Mouse (Mus musculus): ENCODE measurements around the gene Ccdc9. TPM values are rescaled to one million over a fixed set of nuclear protein-coding genes. Genes with fewer than 3 reads are reported as not detected.
A peak's percentile ranks its signal among the peaks of the same experiment; 100 is the strongest.
"Not testable (repeated sequence)": the region's sequence is repeated elsewhere in the genome, so short reads cannot be mapped to it uniquely, and the experiment has no call there.

Ccdc9 gene
- polyA plus RNA-seq, 1 experiment from 2014 or later: 22.1 TPM

DNA sequence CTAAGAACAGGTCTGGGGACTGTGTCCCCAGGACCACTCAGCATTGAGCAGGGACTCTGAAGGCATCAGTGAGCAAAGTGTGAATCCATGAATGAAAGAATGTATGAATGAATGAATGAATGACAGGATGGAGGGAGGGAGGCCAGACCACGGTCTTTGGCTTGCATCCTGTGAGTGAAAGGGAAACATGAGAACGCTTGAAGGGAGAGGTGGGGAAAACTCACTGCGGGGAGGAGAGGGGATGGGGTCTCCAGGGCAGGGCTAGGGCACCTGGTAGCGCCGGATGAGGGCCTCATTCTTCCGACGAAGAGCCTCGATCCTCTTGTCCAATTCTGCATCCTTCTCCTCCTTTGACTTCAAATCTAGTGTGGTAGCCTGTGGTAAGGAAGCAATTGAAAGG is 2.6 kb downstream of the Ccdc9 start:
- 92% methylated on average over 8 of the region's 8 CpGs for WGBS
- Histone ChIP-seq H3K4me2 (ENCODE audit: low read length) (no peak overlapping the region), H3K27ac (ENCODE audit: low read length) (no peak overlapping the region), H3K36me3 (ENCODE audit: control insufficient read depth, insufficient read depth, low read length) (peaks cover 3% of the 10 kb centered on the region; the same call in 1 of the 2 replicates), H3K27me3 (ENCODE audit: control insufficient read depth, insufficient read depth, low read depth, low read length) (no peaks in the 10 kb centered on the region), H3K4me1 (ENCODE audit: control insufficient read depth, insufficient read depth, low read length) (peaks cover 11% of the 10 kb centered on the region), H3K9ac (ENCODE audit: low read depth, low read length) (no peak overlapping the region), H3K9me3 (replicated peaks; ENCODE audit: control insufficient read depth, low read length, poor library complexity, severe bottlenecking) (no peaks in the 10 kb centered on the region), H3K4me3 (ENCODE audit: low read depth, low read length) (no peak overlapping the region)
- no peak for ATAC-seq

DNA sequence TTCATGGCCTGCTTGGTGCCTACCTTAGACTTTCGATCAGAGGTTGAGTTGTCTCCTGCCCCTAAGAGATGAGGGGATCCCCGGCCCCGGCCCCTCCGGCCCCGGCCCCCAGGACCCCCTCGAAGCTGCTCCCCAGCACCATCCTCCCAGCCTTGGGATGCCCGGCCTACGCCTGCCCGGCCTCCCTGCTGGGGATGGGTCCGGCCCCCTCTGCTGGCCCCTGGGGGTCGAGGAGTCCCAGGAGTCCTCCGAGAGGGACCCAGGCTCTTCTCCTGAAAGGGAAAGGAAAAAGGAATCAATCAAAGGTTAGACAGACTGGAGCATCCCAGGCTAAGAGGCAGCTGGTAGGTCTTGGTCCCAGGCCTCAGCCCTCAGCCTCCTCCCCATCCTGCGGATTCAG is 4.3 kb downstream of the Ccdc9 start:
- ATAC-seq: no peak
- WGBS: 90% methylated on average over 13 of the region's 13 CpGs
- Histone ChIP-seq H3K27me3 (ENCODE audit: control insufficient read depth, insufficient read depth, low read depth, low read length) (no peaks in the 10 kb centered on the region), H3K9me3 (replicated peaks; ENCODE audit: control insufficient read depth, low read length, poor library complexity, severe bottlenecking) (no peaks in the 10 kb centered on the region), H3K9ac (ENCODE audit: low read depth, low read length) (no peak overlapping the region), H3K4me1 (ENCODE audit: control insufficient read depth, insufficient read depth, low read length) (peaks cover 11% of the 10 kb centered on the region), H3K36me3 (ENCODE audit: control insufficient read depth, insufficient read depth, low read length) (peaks cover 7% of the 10 kb centered on the region; the same call in 1 of the 2 replicates), H3K27ac (ENCODE audit: low read length) (no peak overlapping the region), H3K4me2 (ENCODE audit: low read length) (no peak overlapping the region), H3K4me3 (ENCODE audit: low read depth, low read length) (no peak overlapping the region)

- H3K36me3 ChIP-seq (ENCODE audit: control insufficient read depth, insufficient read depth, low read length): peaks cover 18% of the 10 kb centered on the region
- no peaks in the 10 kb centered on the region for H3K27me3 ChIP-seq (ENCODE audit: control insufficient read depth, insufficient read depth, low read depth, low read length)
- 92% methylated on average over 11 of the region's 11 CpGs for WGBS
- no peak overlapping the region for H3K27ac ChIP-seq (ENCODE audit: low read length)
- H3K4me1 ChIP-seq (ENCODE audit: control insufficient read depth, insufficient read depth, low read length): peaks cover 7% of the 10 kb centered on the region
- no peaks in the 10 kb centered on the region for H3K9me3 ChIP-seq (replicated peaks; ENCODE audit: control insufficient read depth, low read length, poor library complexity, severe bottlenecking)
- no peak overlapping the region for H3K9ac ChIP-seq (ENCODE audit: low read depth, low read length)
- no peak for ATAC-seq
- no peak overlapping the region for H3K4me3 ChIP-seq (ENCODE audit: low read depth, low read length)
- H3K4me2 ChIP-seq (ENCODE audit: low read length): no peak overlapping the region
These were observed 5.9 kb downstream of the Ccdc9 start for GRCm38 (mm10) chr7:16280721-16281120.

DNA sequence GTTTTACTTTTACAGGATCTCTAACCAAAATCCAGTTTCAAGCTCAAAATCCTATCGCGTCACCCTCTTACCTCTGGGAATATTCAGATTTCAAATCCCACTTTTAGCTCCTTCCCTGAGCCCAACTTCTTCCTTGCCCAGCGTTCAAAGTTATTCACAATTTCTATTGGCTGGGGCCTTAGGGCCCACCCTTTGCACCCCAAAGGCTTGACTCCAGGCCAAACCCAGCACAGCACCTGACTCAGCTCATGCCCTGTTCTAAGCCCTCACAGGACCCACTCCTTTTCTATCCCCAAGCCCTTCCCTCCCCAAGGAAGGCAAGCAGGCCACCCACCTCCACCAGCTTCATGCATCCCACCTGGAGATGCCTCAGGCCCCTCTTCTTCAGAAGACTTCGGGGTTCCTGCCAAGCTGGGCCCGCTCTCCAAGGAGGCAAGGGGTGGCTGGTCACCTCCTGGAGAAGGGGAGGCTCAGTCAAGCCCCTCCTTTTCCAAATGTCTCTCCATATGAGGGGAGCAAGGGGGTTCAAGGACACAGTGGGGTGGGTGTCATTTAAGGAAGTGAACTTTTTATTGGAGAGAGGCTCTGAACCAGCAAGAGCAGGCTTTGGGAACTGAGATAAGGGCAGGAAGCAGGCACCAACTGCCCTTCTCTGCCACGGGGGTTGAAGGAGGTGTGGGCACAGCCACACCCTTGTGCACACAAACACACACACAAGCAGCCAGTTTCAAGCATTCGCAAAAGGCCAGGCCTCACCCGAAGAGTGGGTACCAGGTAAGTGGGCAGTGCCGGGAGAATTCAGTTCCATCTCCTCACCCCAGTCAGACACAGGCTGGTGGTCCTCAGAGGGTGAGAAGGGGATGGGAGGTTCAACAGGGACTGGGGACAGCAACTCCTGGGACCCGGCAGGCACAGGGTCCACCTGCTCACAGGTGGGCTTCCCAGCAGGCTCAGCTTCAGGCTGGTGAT is 11.4 kb downstream of the Ccdc9 start:
- 90% methylated on average over 10 of the region's 10 CpGs for WGBS

DNA sequence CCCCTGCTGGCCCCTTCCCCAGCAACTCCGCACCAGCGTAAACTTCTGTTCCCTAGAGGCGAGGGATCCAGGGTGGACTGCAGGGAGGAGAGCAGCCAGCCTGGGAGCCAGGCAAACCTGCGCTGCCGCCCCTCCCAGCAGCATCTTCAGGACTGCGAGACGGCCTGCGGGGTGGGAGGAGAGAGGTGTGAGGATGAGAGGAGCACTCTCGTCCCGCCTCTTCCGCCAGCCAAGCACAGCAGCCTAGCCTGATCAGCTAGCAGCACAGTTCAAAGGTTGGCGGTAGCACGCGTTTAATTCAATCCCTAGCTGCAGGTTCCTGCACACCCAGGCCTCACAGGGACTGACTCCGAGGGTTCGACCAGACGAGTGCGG is 12.8 kb downstream of the Ccdc9 start:
- peaks cover 20% of the 10 kb centered on the region for H3K36me3 ChIP-seq (ENCODE audit: control insufficient read depth, insufficient read depth, low read length)
- H3K27me3 ChIP-seq (ENCODE audit: control insufficient read depth, insufficient read depth, low read depth, low read length): no peaks in the 10 kb centered on the region
- ATAC-seq: peak; percentile 78
- H3K9ac ChIP-seq (ENCODE audit: low read depth, low read length): peak overlapping the region; percentile 95
- H3K27ac ChIP-seq (ENCODE audit: low read length): peak overlapping the region; percentile 97
- under 1% methylated on average over 16 of the region's 18 CpGs for WGBS
- H3K4me3 ChIP-seq (ENCODE audit: low read depth, low read length): peak overlapping the region; percentile 85
- peak overlapping the region; percentile 65 for H3K4me2 ChIP-seq (ENCODE audit: low read length)
- no peaks in the 10 kb centered on the region for H3K9me3 ChIP-seq (replicated peaks; ENCODE audit: control insufficient read depth, low read length, poor library complexity, severe bottlenecking)
- H3K4me1 ChIP-seq (ENCODE audit: control insufficient read depth, insufficient read depth, low read length): peaks cover 27% of the 10 kb centered on the region

More for the DNA sequence above, 11.4 kb downstream of the Ccdc9 start:
- Histone ChIP-seq H3K4me1 (ENCODE audit: control insufficient read depth, insufficient read depth, low read length) (peaks cover 27% of the 10 kb centered on the region), H3K27me3 (ENCODE audit: control insufficient read depth, insufficient read depth, low read depth, low read length) (no peaks in the 10 kb centered on the region), H3K27ac (ENCODE audit: low read length) (no peak overlapping the region), H3K4me3 (ENCODE audit: low read depth, low read length) (no peak overlapping the region), H3K9ac (ENCODE audit: low read depth, low read length) (no peak overlapping the region), H3K9me3 (replicated peaks; ENCODE audit: control insufficient read depth, low read length, poor library complexity, severe bottlenecking) (no peaks in the 10 kb centered on the region), H3K4me2 (ENCODE audit: low read length) (no peak overlapping the region), H3K36me3 (ENCODE audit: control insufficient read depth, insufficient read depth, low read length) (peaks cover 20% of the 10 kb centered on the region)
- no peak for ATAC-seq

GRCm38 (mm10) chr7:16273081-16273765 is 13.4 kb downstream of the Ccdc9 start, which contains the start of gene Inafm1:
Gene Inafm1, minus strand, starts transcription at chr7:16273617.
- Histone ChIP-seq H3K4me1 (ENCODE audit: control insufficient read depth, insufficient read depth, low read length) (peaks cover 27% of the 10 kb centered on the region), H3K27me3 (ENCODE audit: control insufficient read depth, insufficient read depth, low read depth, low read length) (no peaks in the 10 kb centered on the region), H3K4me3 (ENCODE audit: low read depth, low read length) (peak within 1 kb of the TSS; percentile 85), H3K36me3 (ENCODE audit: control insufficient read depth, insufficient read depth, low read length) (peaks cover 18% of the 10 kb centered on the region), H3K27ac (ENCODE audit: low read length) (peak within 1 kb of the TSS; percentile 97), H3K9ac (ENCODE audit: low read depth, low read length) (peak within 1 kb of the TSS; percentile 95), H3K9me3 (replicated peaks; ENCODE audit: control insufficient read depth, low read length, poor library complexity, severe bottlenecking) (no peaks in the 10 kb centered on the region), H3K4me2 (ENCODE audit: low read length) (peak within 1 kb of the TSS; percentile 65)
- WGBS: 2% methylated on average over 36 of the region's 49 CpGs
- ATAC-seq: peak; percentile 83

DNA sequence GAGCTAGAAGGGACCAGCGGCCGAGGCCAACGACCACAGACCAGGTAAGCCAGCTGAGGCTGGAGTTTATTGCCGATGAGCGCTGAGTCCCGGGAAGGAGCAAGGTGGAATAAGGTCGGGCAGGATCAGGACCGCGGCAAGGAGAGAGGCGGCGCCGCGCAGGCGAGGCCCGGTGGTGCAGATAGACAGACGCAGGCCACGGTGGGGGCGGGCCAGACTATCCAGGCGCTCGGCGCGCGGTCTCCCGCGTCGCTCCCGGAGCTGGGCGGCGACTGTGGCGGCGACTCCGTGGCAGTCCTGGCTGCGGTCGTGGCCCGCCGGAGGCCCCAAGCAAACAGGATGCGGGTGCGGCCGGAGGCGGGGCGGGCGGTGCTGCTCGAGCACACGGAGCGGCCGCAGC is 13.9 kb downstream of the Ccdc9 start:
- no peaks in the 10 kb centered on the region for H3K9me3 ChIP-seq (replicated peaks; ENCODE audit: control insufficient read depth, low read length, poor library complexity, severe bottlenecking)
- peak overlapping the region; percentile 97 for H3K27ac ChIP-seq (ENCODE audit: low read length)
- peak overlapping the region; percentile 65 for H3K4me2 ChIP-seq (ENCODE audit: low read length)
- peaks cover 27% of the 10 kb centered on the region for H3K4me1 ChIP-seq (ENCODE audit: control insufficient read depth, insufficient read depth, low read length)
- H3K36me3 ChIP-seq (ENCODE audit: control insufficient read depth, insufficient read depth, low read length): peaks cover 16% of the 10 kb centered on the region
- WGBS: 0% methylated on average over 43 of the region's 46 CpGs
- ATAC-seq: peak; percentile 82
- H3K27me3 ChIP-seq (ENCODE audit: control insufficient read depth, insufficient read depth, low read depth, low read length): no peaks in the 10 kb centered on the region
- peak overlapping the region; percentile 95 for H3K9ac ChIP-seq (ENCODE audit: low read depth, low read length)
- H3K4me3 ChIP-seq (ENCODE audit: low read depth, low read length): peak overlapping the region; percentile 85

- Histone ChIP-seq H3K4me2 (ENCODE audit: low read length) (peak overlapping the region; percentile 65), H3K9ac (ENCODE audit: low read depth, low read length) (peak overlapping the region; percentile 95), H3K27ac (ENCODE audit: low read length) (no peak overlapping the region), H3K4me1 (ENCODE audit: control insufficient read depth, insufficient read depth, low read length) (peaks cover 27% of the 10 kb centered on the region), H3K27me3 (ENCODE audit: control insufficient read depth, insufficient read depth, low read depth, low read length) (no peaks in the 10 kb centered on the region), H3K9me3 (replicated peaks; ENCODE audit: control insufficient read depth, low read length, poor library complexity, severe bottlenecking) (no peaks in the 10 kb centered on the region), H3K4me3 (ENCODE audit: low read depth, low read length) (no peak overlapping the region; the same call in 1 of the 2 replicates), H3K36me3 (ENCODE audit: control insufficient read depth, insufficient read depth, low read length) (peaks cover 9% of the 10 kb centered on the region; the same call in 1 of the 2 replicates)
- ATAC-seq: no peak
- WGBS: 50% methylated on average over 1 of the region's 1 CpGs
These were observed 15.5 kb downstream of the Ccdc9 start for GRCm38 (mm10) chr7:16271139-16271538.

DNA sequence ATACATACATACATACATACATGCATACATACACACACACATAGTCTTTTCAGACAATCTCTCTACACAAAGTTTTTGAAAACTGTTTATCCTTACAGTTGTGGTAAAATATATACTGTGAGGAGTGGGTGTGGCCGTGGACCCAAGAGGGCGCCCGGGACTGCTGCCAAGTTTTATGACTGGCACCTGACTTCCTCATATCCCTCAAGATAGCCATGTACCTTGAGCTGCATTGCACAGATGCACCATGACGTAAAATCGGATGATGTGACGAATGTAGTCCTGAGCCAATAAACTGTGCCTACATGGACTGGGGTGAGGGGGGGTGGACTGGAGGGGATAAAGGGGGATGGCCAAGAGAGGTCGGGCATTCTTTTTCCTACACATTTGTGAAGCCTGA is 20.0 kb downstream of the Ccdc9 start:
- ATAC-seq; H3K27me3 ChIP-seq (ENCODE audit: control insufficient read depth, insufficient read depth, low read depth, low read length); H3K4me3 ChIP-seq (ENCODE audit: low read depth, low read length); H3K27ac ChIP-seq (ENCODE audit: low read length); H3K36me3 ChIP-seq (ENCODE audit: control insufficient read depth, insufficient read depth, low read length); H3K9ac ChIP-seq (ENCODE audit: low read depth, low read length); H3K4me1 ChIP-seq (ENCODE audit: control insufficient read depth, insufficient read depth, low read length); H3K9me3 ChIP-seq (replicated peaks; ENCODE audit: control insufficient read depth, low read length, poor library complexity, severe bottlenecking); H3K4me2 ChIP-seq (ENCODE audit: low read length): not testable (repeated sequence)
- 91% methylated on average over 7 of the region's 7 CpGs for WGBS
